Mouse (Mus musculus): ENCODE data around the gene Casp8ap2.

Gene Casp8ap2

GRCm38 (mm10) chr4:32668291-32668690 lies 53.0 kb downstream of the Casp8ap2 start:
- DNase-seq (ENCODE audit: low read depth), result peak; percentile 54

- DNase-seq (ENCODE audit: low read depth), result peak; percentile 22
These were observed 54.6 kb downstream of the Casp8ap2 start for GRCm38 (mm10) chr4:32669825-32670224.

GRCm38 (mm10) chr4:32674025-32674424 lies 58.8 kb downstream of the Casp8ap2 start:
- DNase-seq (ENCODE audit: low read depth), result no peak

- no peak for DNase-seq (ENCODE audit: low read depth)
These were observed 62.2 kb downstream of the Casp8ap2 start for GRCm38 (mm10) chr4:32677471-32677870.

- DNase-seq (ENCODE audit: low read depth), result no peak
These were observed 65.6 kb downstream of the Casp8ap2 start for GRCm38 (mm10) chr4:32680843-32681242.

- DNase-seq (ENCODE audit: low read depth), result no peak
These were observed 67.2 kb downstream of the Casp8ap2 start for GRCm38 (mm10) chr4:32682471-32682870.

- DNase-seq (ENCODE audit: low read depth), result no peak
These were observed 67.9 kb downstream of the Casp8ap2 start for GRCm38 (mm10) chr4:32683061-32683582.

All from 416B (cell line).